Mouse (Mus musculus): ENCODE results near the gene Nipal3. TPM values are rescaled to one million over a fixed set of nuclear protein-coding genes. Genes with fewer than 3 reads are reported as not detected.

Nipal3 gene
- polyA plus RNA-seq, 1 experiment from 2014 or later = 2.4 TPM

DNA sequence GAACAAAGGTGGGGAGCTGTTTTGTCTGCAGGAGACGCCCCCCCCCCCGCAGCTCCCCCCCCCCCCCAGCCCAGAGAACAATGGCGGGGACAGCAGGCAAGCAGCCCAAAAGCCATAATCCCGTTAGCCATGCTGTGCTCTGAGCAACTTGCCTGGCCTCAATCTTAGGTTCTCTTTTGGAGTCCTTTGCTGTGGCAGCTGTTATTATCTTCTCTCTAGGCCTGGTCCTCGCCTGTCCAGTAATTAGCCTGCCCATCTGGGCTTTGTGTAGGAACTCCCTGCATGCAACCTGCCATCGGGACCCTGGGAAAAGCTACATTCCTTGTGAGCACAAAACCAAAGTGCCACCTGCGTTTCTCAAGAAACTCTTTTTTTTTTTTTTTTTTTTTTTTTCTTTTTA, 29.1 kb upstream of the Nipal3 start:
- no peak for ATAC-seq (ENCODE audit: insufficient number of reproducible peaks, low FRiP score, low TSS enrichment, low read depth)
- Histone ChIP-seq H3K4me2 (no peak overlapping the region), H3K27me3 (no peaks in the 10 kb centered on the region), H3K36me3 (no peaks in the 10 kb centered on the region), H3K4me3 (no peak overlapping the region), H3K9ac (no peak overlapping the region), H3K4me1 (peaks cover 3% of the 10 kb centered on the region), H3K27ac (no peak overlapping the region), H3K9me3 (no peaks in the 10 kb centered on the region)
- WGBS = 12% methylated on average over 6 of the region's 7 CpGs

DNA sequence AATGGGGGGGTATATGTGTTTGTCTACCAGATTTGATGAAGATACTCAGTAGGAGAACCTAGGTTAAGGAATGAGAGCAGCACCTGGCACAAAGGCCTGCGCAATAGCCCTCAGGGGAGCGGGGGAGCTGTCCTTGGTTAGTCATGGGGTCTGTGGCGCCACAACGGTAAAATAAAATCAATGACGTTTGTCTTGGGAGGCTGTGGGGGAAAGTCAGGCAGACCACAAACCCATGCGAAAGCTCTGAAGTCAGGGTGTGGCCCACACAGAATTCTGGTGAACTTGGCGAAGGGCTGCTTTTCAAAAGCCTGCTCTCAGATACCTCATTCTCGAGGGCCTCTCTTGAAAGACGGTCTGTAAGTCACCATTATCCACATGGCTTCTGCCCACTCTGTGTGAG, 25.6 kb upstream of the Nipal3 start:
- no peak for ATAC-seq (ENCODE audit: insufficient number of reproducible peaks, low FRiP score, low TSS enrichment, low read depth)
- Histone ChIP-seq H3K27me3 (no peaks in the 10 kb centered on the region), H3K4me3 (no peak overlapping the region), H3K9ac (no peak overlapping the region), H3K36me3 (no peaks in the 10 kb centered on the region), H3K27ac (no peak overlapping the region), H3K9me3 (no peaks in the 10 kb centered on the region), H3K4me2 (no peak overlapping the region), H3K4me1 (no peaks in the 10 kb centered on the region)
- WGBS = 58% methylated on average over 9 of the region's 9 CpGs

DNA sequence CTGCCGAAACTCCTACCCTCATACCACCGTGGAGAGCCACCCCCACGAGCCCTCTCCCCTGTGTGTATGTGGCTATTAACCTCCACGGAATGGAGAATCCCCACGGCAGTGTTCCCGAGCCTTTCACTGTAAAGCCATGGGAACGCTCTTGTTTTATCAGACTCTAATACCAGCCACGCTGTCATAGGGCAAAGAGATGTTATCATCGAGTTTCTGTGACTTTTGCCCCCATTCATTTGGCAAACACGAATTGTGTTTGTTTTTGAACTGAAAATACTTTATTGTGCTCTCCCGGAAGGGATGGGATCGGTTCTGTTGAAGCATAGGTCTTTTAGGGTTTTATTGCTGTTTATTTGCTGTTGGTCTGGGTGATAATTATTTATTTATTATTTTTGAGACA, 23.3 kb upstream of the Nipal3 start:
- H3K27me3 ChIP-seq = no peaks in the 10 kb centered on the region
- H3K36me3 ChIP-seq = no peaks in the 10 kb centered on the region
- 77% methylated on average over 12 of the region's 12 CpGs for WGBS
- ATAC-seq (ENCODE audit: insufficient number of reproducible peaks, low FRiP score, low TSS enrichment, low read depth) = no peak
- no peak overlapping the region for H3K4me2 ChIP-seq
- H3K4me1 ChIP-seq = no peaks in the 10 kb centered on the region
- no peak overlapping the region for H3K9ac ChIP-seq
- H3K27ac ChIP-seq = no peak overlapping the region
- H3K4me3 ChIP-seq = no peak overlapping the region
- no peaks in the 10 kb centered on the region for H3K9me3 ChIP-seq

DNA sequence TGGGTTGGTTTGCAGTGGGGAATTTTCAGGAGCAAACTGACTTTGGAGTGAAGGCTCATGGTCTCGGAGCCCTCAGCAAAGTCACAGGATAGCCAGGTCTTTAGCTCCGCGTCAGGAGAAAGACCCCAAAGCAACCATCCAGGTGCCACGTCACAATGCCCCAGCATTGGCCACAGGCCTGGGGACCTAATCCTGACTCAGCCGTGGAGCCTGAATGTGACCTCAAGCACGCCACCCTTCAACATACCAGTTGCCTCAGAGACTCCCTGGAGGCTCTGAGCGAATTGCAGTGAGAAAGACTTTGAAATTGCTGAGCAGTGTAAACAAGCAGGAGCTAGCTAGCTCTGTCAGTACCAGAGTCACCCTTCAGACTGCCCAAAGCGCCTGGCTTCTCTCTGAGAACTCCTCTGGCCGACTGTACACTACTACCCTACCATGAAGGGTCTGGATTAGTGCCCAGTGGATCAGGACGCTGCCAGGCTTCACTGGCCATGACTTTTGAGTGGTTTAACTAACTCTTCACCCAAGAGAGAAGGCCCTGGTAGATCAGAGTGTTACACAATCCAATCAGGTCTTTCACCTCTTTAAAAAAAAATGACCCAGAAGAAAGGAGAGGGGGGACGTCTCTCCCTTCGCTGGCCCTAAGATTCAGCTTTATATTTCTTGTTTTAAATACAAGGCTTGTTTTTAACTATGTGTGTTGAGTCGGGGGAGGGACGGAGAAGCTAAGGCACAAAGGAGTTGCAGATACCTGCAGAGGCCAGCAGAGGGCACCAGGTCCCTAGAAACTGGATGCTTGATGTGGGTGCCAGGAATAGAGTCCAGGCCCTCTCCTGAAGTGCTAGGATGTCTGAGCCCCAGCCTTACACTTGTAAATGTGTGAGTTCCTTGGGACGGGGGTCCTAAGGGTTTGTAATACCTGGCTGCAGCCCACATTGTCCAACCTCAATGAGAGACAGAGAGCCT, 21.8 kb upstream of the Nipal3 start:
- Histone ChIP-seq H3K27ac (no peak overlapping the region; the same call in 1 of the 2 replicates), H3K4me3 (no peak overlapping the region), H3K27me3 (no peaks in the 10 kb centered on the region), H3K9ac (no peak overlapping the region), H3K4me1 (no peaks in the 10 kb centered on the region), H3K9me3 (no peaks in the 10 kb centered on the region), H3K4me2 (no peak overlapping the region), H3K36me3 (no peaks in the 10 kb centered on the region)
- ATAC-seq (ENCODE audit: insufficient number of reproducible peaks, low FRiP score, low TSS enrichment, low read depth) = no peak
- WGBS = 51% methylated on average over 15 of the region's 15 CpGs

DNA sequence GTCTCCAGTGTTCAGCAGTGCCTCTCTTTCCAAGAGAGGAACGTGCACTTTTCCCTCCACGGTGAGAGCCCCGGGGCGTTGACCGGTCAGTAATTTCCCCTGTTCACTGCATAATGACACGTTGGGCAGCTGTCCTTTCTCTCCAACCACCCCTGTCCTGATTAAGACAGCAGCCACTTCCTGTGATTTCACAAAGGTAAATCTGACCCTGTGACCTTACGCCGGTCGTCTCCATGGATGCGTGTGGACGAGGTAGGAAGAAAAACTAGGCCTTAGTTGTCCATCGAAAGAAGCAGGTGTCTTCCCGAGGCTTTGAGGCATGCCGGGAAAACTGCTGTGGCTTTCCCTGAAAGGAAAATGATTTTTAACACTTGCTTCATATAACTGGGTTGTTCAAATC, 20.1 kb upstream of the Nipal3 start:
- ATAC-seq (ENCODE audit: insufficient number of reproducible peaks, low FRiP score, low TSS enrichment, low read depth) = no peak
- Histone ChIP-seq H3K9me3 (no peaks in the 10 kb centered on the region), H3K4me2 (no peak overlapping the region), H3K27ac (no peak overlapping the region), H3K4me1 (peaks cover 6% of the 10 kb centered on the region; the same call in 1 of the 2 replicates), H3K9ac (no peak overlapping the region), H3K36me3 (no peaks in the 10 kb centered on the region), H3K4me3 (no peak overlapping the region), H3K27me3 (no peaks in the 10 kb centered on the region)
- WGBS = 61% methylated on average over 14 of the region's 14 CpGs

DNA sequence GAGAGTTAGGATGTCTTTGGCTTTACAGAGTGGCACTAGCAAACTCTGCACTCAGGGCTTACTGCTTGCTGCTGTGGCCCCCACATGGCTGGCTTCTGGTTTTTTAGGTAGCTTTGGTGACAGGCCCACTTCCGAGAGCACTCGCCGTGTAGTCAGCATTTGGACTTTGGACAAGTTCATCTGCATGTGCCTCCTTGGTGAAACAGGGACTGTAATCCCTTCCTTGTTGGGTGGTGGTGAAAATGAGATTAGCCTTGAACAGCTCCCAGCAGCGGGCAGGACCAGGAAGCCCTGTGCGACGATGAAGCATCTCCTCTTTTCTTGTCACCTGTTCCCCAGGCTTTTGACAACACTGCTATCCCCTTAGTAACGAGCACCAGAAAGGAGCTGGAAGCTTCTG, 19.0 kb upstream of the Nipal3 start:
- Histone ChIP-seq H3K4me1 (peaks cover 14% of the 10 kb centered on the region), H3K36me3 (no peaks in the 10 kb centered on the region), H3K9me3 (no peaks in the 10 kb centered on the region), H3K27ac (no peak overlapping the region), H3K4me3 (no peak overlapping the region), H3K9ac (no peak overlapping the region), H3K27me3 (no peaks in the 10 kb centered on the region), H3K4me2 (no peak overlapping the region)
- 79% methylated on average over 7 of the region's 7 CpGs for WGBS
- ATAC-seq (ENCODE audit: insufficient number of reproducible peaks, low FRiP score, low TSS enrichment, low read depth) = no peak

DNA sequence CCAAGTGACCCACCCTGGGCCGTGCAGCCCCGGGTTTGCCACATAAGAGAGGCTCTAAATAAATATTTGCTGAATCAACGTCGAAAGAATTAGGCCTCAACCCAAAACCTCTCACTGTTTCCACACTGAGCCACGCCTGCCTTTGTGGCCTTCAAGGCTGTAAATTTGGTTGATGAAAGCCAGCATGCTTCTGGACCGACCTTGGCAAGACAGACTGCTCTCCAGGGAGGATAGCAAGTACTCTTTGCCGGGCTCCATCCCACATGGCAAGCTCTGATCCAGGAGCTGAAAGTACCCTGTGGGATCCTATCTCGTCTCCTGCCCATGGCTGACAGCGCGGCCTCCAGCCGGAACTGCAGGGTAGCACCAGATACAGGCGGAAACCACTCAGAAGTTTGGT, 14.7 kb upstream of the Nipal3 start:
- WGBS = 50% methylated on average over 12 of the region's 12 CpGs
- Histone ChIP-seq H3K9me3 (no peaks in the 10 kb centered on the region), H3K9ac (no peak overlapping the region), H3K27ac (no peak overlapping the region), H3K4me3 (no peak overlapping the region), H3K4me2 (no peak overlapping the region), H3K36me3 (no peaks in the 10 kb centered on the region), H3K27me3 (no peaks in the 10 kb centered on the region), H3K4me1 (peaks cover 24% of the 10 kb centered on the region)
- no peak for ATAC-seq (ENCODE audit: insufficient number of reproducible peaks, low FRiP score, low TSS enrichment, low read depth)

DNA sequence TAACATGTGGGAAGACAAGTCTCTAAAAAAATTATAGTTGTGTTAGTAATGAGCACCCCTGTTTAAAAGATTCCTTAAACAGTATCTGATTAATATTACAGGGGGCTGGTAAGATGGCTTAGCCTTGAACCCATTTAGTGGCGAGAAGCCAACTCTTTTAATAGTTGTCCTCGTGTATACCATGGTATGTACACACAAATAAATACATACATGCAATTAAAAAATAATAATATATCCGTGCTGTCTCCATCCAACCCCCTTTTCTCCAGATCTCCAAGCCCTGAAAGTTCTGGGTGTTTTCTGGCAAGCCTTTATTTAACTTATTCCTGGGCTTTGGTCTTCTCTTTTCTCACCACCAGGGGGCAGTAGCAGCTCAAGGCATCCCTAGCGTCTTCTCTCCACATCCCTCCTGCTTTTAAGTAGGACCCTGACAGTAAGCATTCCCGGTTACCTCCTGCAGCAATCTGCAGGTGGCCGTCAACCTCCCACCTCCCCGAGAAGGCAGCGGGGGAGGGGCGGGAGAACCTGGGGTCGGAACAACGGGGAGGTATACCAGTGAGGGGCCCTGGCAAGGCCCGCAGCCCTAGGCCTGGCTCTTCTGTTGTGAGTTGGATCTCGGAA, 13.7 kb upstream of the Nipal3 start:
- Histone ChIP-seq H3K9me3 (no peaks in the 10 kb centered on the region), H3K4me1 (peaks cover 24% of the 10 kb centered on the region), H3K9ac (no peak overlapping the region), H3K27me3 (no peaks in the 10 kb centered on the region), H3K36me3 (no peaks in the 10 kb centered on the region), H3K27ac (peak overlapping the region; percentile 47; the same call in 1 of the 2 replicates), H3K4me3 (0 out of 2 replicates have a peak overlapping the region, but pooled peaks have one; percentile 14), H3K4me2 (peak overlapping the region; percentile 42)
- WGBS = 16% methylated on average over 13 of the region's 13 CpGs
- no peak for ATAC-seq (ENCODE audit: insufficient number of reproducible peaks, low FRiP score, low TSS enrichment, low read depth)

DNA sequence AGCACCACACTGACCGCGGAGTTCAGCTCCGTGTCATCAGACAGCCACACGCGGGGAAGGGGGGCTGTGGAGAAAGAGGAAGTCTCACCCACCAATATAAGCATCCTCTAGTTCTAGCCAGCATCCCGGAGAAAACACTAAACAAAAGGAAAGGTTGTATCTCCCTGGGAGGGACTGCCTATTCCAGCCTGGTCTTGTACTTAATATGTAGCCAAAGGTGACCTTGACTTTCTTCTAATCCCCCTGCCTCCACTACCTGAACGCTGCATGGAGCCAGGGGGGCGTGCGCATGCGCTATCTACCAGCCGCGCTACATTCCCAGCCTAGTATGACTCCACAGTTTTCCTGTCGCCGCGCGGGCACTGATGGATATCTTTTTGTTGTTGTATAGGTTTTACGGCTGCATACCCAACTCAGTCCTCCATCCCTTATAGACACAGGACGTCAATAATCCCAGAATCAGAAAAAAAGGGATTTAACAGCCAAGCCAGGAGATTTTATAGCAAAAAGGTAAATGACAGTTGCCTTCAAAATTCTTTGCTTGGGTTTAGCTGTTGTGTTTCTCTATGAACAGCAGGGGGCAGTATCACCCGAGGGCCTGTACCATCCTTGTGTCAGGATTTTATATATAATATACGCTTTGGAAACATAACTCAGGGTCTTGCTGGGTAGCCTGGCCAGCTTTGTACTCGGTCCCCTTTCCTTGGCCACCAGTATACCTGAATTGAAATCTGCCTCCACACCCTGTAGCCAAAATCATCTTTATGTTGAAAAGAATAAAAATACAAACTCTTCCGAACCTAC, 12.9 kb upstream of the Nipal3 start:
- Histone ChIP-seq H3K27me3 (no peaks in the 10 kb centered on the region), H3K27ac (no peak overlapping the region), H3K4me3 (peak overlapping the region; percentile 20), H3K36me3 (no peaks in the 10 kb centered on the region), H3K9me3 (no peaks in the 10 kb centered on the region), H3K9ac (no peak overlapping the region), H3K4me1 (peaks cover 24% of the 10 kb centered on the region), H3K4me2 (peak overlapping the region; percentile 46)
- no peak for ATAC-seq (ENCODE audit: insufficient number of reproducible peaks, low FRiP score, low TSS enrichment, low read depth)
- 12% methylated on average over 22 of the region's 22 CpGs for WGBS

DNA sequence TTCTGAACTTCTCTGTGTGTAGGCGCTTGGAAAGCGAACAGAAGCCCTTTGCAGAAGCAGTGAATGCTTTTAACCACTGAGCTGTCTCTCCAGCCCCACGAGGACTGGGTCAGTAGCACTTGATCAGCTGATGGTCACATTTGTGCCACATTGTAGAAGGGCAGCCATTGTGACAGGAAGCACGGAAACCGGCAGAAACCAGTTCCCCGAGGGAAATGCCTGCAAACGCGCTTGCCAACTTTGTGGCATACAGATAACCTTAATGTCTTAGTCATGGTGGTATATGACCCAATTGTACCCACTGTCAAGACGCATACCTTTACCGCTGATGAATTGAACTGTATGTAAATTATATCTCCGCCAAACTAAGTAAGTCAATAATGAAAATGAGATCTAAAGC, 11.0 kb upstream of the Nipal3 start:
- Histone ChIP-seq H3K36me3 (no peaks in the 10 kb centered on the region), H3K9me3 (no peaks in the 10 kb centered on the region), H3K4me2 (no peak overlapping the region), H3K4me3 (no peak overlapping the region), H3K4me1 (peaks cover 18% of the 10 kb centered on the region), H3K9ac (no peak overlapping the region), H3K27me3 (no peaks in the 10 kb centered on the region), H3K27ac (no peak overlapping the region)
- 76% methylated on average over 11 of the region's 11 CpGs for WGBS
- ATAC-seq (ENCODE audit: insufficient number of reproducible peaks, low FRiP score, low TSS enrichment, low read depth) = no peak

DNA sequence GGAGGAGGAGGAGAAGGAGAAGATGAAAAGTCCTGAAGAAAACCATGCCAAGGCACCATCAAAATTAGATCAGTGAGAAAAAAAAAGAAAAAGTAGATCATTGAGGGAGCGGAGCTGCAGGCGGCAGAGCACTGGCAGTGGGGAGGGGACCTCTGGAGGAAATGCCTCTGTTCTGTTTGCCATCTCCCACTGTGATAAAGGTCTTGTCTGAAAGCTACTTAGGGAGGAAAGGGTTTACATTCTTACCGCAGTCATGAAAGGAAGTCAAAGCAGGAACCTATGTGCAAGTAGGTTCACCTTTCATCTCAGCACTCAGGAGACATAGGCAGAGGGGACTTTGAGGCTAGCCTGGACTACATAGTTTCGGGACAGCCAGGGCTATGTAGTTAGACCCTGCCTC, 6.7 kb upstream of the Nipal3 start:
- no peak overlapping the region for H3K4me3 ChIP-seq
- H3K36me3 ChIP-seq = no peaks in the 10 kb centered on the region
- H3K27me3 ChIP-seq = no peaks in the 10 kb centered on the region
- no peak overlapping the region for H3K4me2 ChIP-seq
- no peak overlapping the region for H3K27ac ChIP-seq
- 66% methylated on average over 4 of the region's 4 CpGs for WGBS
- H3K4me1 ChIP-seq = no peaks in the 10 kb centered on the region
- ATAC-seq (ENCODE audit: insufficient number of reproducible peaks, low FRiP score, low TSS enrichment, low read depth) = no peak
- no peaks in the 10 kb centered on the region for H3K9me3 ChIP-seq
- no peak overlapping the region for H3K9ac ChIP-seq

DNA sequence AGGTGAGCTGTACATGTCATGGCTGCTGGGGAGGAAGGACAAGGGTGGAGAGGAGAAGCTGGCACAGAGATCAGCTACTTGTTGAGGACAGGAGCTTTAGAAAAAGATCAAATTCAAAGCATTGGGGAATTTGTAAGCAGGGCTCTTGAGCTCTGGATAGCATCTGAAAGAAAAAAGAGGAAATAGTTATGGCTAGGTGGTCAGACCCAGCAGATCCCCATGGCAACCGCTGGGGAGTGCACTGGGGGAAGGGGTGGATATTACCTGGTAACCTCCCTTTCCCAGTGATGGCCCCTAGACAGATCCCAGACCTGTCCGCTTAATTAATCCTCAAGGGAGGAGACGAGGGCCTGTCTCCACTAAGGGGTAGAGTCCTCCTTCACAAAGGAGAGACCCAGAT, 5.0 kb upstream of the Nipal3 start:
- Histone ChIP-seq H3K4me1 (peaks cover 9% of the 10 kb centered on the region), H3K4me2 (no peak overlapping the region), H3K9me3 (no peaks in the 10 kb centered on the region), H3K27ac (no peak overlapping the region), H3K27me3 (no peaks in the 10 kb centered on the region), H3K36me3 (no peaks in the 10 kb centered on the region), H3K9ac (no peak overlapping the region), H3K4me3 (no peak overlapping the region)
- 74% methylated on average over 3 of the region's 3 CpGs for WGBS
- ATAC-seq (ENCODE audit: insufficient number of reproducible peaks, low FRiP score, low TSS enrichment, low read depth) = no peak
